Mouse (Mus musculus): ENCODE measurements around the gene Foxo1. TPM values are rescaled to one million over a fixed set of nuclear protein-coding genes. Genes with fewer than 3 reads are reported as not detected.
A peak's percentile ranks its signal among the peaks of the same experiment; 100 is the strongest.

The Foxo1 gene
- polyA plus RNA-seq, 1 experiment from 2014 or later, result 8.8 TPM

- 75% methylated on average over 6 of the region's 6 CpGs for WGBS
- H3K4me3 ChIP-seq, result no peak overlapping the region
- no peak overlapping the region for H3K27ac ChIP-seq (ENCODE audit: poor library complexity, severe bottlenecking)
- H3K27me3 ChIP-seq (replicated peaks), result no peaks in the 10 kb centered on the region
- ATAC-seq (ENCODE audit: insufficient number of reproducible peaks, low FRiP score), result no peak
- no peak overlapping the region for H3K4me2 ChIP-seq
- H3K9ac ChIP-seq, result no peak overlapping the region
- peaks cover 2% of the 10 kb centered on the region for H3K4me1 ChIP-seq (replicated peaks)
- H3K36me3 ChIP-seq, result no peaks in the 10 kb centered on the region
- no peaks in the 10 kb centered on the region for H3K9me3 ChIP-seq (replicated peaks)
Observed at GRCm38 (mm10) chr3:52283521-52283920, 15.4 kb downstream of the Foxo1 start.

- peaks cover 23% of the 10 kb centered on the region for H3K4me1 ChIP-seq (replicated peaks)
- no peaks in the 10 kb centered on the region for H3K27me3 ChIP-seq (replicated peaks)
- WGBS, result 87% methylated on average over 2 of the region's 2 CpGs
- H3K9me3 ChIP-seq (replicated peaks), result no peaks in the 10 kb centered on the region
- no peak overlapping the region for H3K9ac ChIP-seq
- H3K36me3 ChIP-seq, result no peaks in the 10 kb centered on the region
- H3K4me2 ChIP-seq, result no peak overlapping the region
- no peak overlapping the region for H3K4me3 ChIP-seq
- ATAC-seq (ENCODE audit: insufficient number of reproducible peaks, low FRiP score), result no peak
- H3K27ac ChIP-seq (ENCODE audit: poor library complexity, severe bottlenecking), result no peak overlapping the region
Observed at GRCm38 (mm10) chr3:52290811-52291210, 22.7 kb downstream of the Foxo1 start.

- no peaks in the 10 kb centered on the region for H3K36me3 ChIP-seq
- WGBS, result 72% methylated on average over 7 of the region's 7 CpGs
- H3K27ac ChIP-seq (ENCODE audit: poor library complexity, severe bottlenecking), result no peak overlapping the region
- H3K27me3 ChIP-seq (replicated peaks), result no peaks in the 10 kb centered on the region
- peaks cover 33% of the 10 kb centered on the region for H3K4me1 ChIP-seq (replicated peaks)
- no peak for ATAC-seq (ENCODE audit: insufficient number of reproducible peaks, low FRiP score)
- no peak overlapping the region for H3K9ac ChIP-seq
- no peak overlapping the region for H3K4me2 ChIP-seq
- no peaks in the 10 kb centered on the region for H3K9me3 ChIP-seq (replicated peaks)
- H3K4me3 ChIP-seq, result no peak overlapping the region
Observed at GRCm38 (mm10) chr3:52292498-52292897, 24.4 kb downstream of the Foxo1 start.

- Histone ChIP-seq H3K9ac (0 out of 2 replicates have a peak overlapping the region, but pooled peaks have one; percentile 3), H3K4me3 (no peak overlapping the region), H3K4me1 (replicated peaks) (peaks cover 46% of the 10 kb centered on the region), H3K27me3 (replicated peaks) (no peaks in the 10 kb centered on the region), H3K4me2 (no peak overlapping the region), H3K36me3 (no peaks in the 10 kb centered on the region), H3K27ac (ENCODE audit: poor library complexity, severe bottlenecking) (no peak overlapping the region), H3K9me3 (replicated peaks) (no peaks in the 10 kb centered on the region)
- ATAC-seq (ENCODE audit: insufficient number of reproducible peaks, low FRiP score), result no peak
- 60% methylated on average over 5 of the region's 5 CpGs for WGBS
Observed at GRCm38 (mm10) chr3:52293946-52294345, 25.8 kb downstream of the Foxo1 start.

- H3K4me1 ChIP-seq (replicated peaks), result peaks cover 63% of the 10 kb centered on the region
Observed at GRCm38 (mm10) chr3:52295688-52296087, 27.6 kb downstream of the Foxo1 start.

GRCm38 (mm10) chr3:52296224-52296760 lies 28.2 kb downstream of the Foxo1 start:
- peaks cover 69% of the 10 kb centered on the region for H3K4me1 ChIP-seq (replicated peaks)
- H3K36me3 ChIP-seq, result no peaks in the 10 kb centered on the region
- no peaks in the 10 kb centered on the region for H3K27me3 ChIP-seq (replicated peaks)
- 56% methylated on average over 7 of the region's 7 CpGs for WGBS
- H3K9ac ChIP-seq, result no peak overlapping the region
- no peak overlapping the region for H3K27ac ChIP-seq (ENCODE audit: poor library complexity, severe bottlenecking)
- no peaks in the 10 kb centered on the region for H3K9me3 ChIP-seq (replicated peaks)
- H3K4me3 ChIP-seq, result no peak overlapping the region
- no peak overlapping the region for H3K4me2 ChIP-seq
- no peak for ATAC-seq (ENCODE audit: insufficient number of reproducible peaks, low FRiP score)

More at GRCm38 (mm10) chr3:52295688-52296087, 27.6 kb downstream of the Foxo1 start:
- Histone ChIP-seq H3K4me3 (no peak overlapping the region), H3K9me3 (replicated peaks) (no peaks in the 10 kb centered on the region), H3K36me3 (no peaks in the 10 kb centered on the region), H3K27ac (ENCODE audit: poor library complexity, severe bottlenecking) (no peak overlapping the region), H3K27me3 (replicated peaks) (no peaks in the 10 kb centered on the region), H3K4me2 (no peak overlapping the region), H3K9ac (no peak overlapping the region)
- 76% methylated on average over 1 of the region's 1 CpGs for WGBS
- ATAC-seq (ENCODE audit: insufficient number of reproducible peaks, low FRiP score), result no peak

GRCm38 (mm10) chr3:52297291-52298018 lies 29.3 kb downstream of the Foxo1 start:
- Histone ChIP-seq H3K9ac (no peak overlapping the region), H3K9me3 (replicated peaks) (no peaks in the 10 kb centered on the region), H3K4me2 (no peak overlapping the region), H3K27ac (ENCODE audit: poor library complexity, severe bottlenecking) (no peak overlapping the region), H3K4me3 (no peak overlapping the region), H3K36me3 (no peaks in the 10 kb centered on the region), H3K27me3 (replicated peaks) (no peaks in the 10 kb centered on the region), H3K4me1 (replicated peaks) (peaks cover 68% of the 10 kb centered on the region)
- 65% methylated on average over 15 of the region's 15 CpGs for WGBS
- ATAC-seq (ENCODE audit: insufficient number of reproducible peaks, low FRiP score), result no peak

GRCm38 (mm10) chr3:52298683-52299082 lies 30.5 kb downstream of the Foxo1 start:
- H3K36me3 ChIP-seq, result no peaks in the 10 kb centered on the region
- no peak overlapping the region for H3K27ac ChIP-seq (ENCODE audit: poor library complexity, severe bottlenecking)
- H3K9me3 ChIP-seq (replicated peaks), result no peaks in the 10 kb centered on the region
- no peak overlapping the region for H3K4me2 ChIP-seq
- no peak overlapping the region for H3K9ac ChIP-seq
- H3K4me1 ChIP-seq (replicated peaks), result peaks cover 56% of the 10 kb centered on the region
- no peak; the same call in 1 of the 2 replicates for ATAC-seq (ENCODE audit: insufficient number of reproducible peaks, low FRiP score)
- 64% methylated on average over 4 of the region's 4 CpGs for WGBS
- no peaks in the 10 kb centered on the region for H3K27me3 ChIP-seq (replicated peaks)
- no peak overlapping the region for H3K4me3 ChIP-seq

- Histone ChIP-seq H3K9me3 (replicated peaks) (no peaks in the 10 kb centered on the region), H3K9ac (no peak overlapping the region), H3K36me3 (no peaks in the 10 kb centered on the region), H3K27me3 (replicated peaks) (no peaks in the 10 kb centered on the region), H3K4me1 (replicated peaks) (peaks cover 51% of the 10 kb centered on the region), H3K4me2 (0 out of 2 replicates have a peak overlapping the region, but pooled peaks have one; percentile 27), H3K27ac (ENCODE audit: poor library complexity, severe bottlenecking) (no peak overlapping the region), H3K4me3 (no peak overlapping the region)
- peak; percentile 38; the same call in 1 of the 2 replicates for ATAC-seq (ENCODE audit: insufficient number of reproducible peaks, low FRiP score)
- WGBS, result 30% methylated on average over 2 of the region's 2 CpGs
Observed at GRCm38 (mm10) chr3:52299376-52299775, 31.2 kb downstream of the Foxo1 start.

- H3K9ac ChIP-seq, result no peak overlapping the region
- no peaks in the 10 kb centered on the region for H3K27me3 ChIP-seq (replicated peaks)
- H3K4me3 ChIP-seq, result no peak overlapping the region
- peaks cover 50% of the 10 kb centered on the region for H3K4me1 ChIP-seq (replicated peaks)
- H3K27ac ChIP-seq (ENCODE audit: poor library complexity, severe bottlenecking), result no peak overlapping the region
- 76% methylated on average over 6 of the region's 6 CpGs for WGBS
- ATAC-seq (ENCODE audit: insufficient number of reproducible peaks, low FRiP score), result no peak
- H3K4me2 ChIP-seq, result no peak overlapping the region
- no peaks in the 10 kb centered on the region for H3K9me3 ChIP-seq (replicated peaks)
- no peaks in the 10 kb centered on the region for H3K36me3 ChIP-seq
Observed at GRCm38 (mm10) chr3:52300517-52300916, 32.4 kb downstream of the Foxo1 start.

- H3K27me3 ChIP-seq (replicated peaks), result no peaks in the 10 kb centered on the region
- no peak overlapping the region for H3K27ac ChIP-seq (ENCODE audit: poor library complexity, severe bottlenecking)
- no peaks in the 10 kb centered on the region for H3K9me3 ChIP-seq (replicated peaks)
- no peaks in the 10 kb centered on the region for H3K36me3 ChIP-seq
- H3K4me1 ChIP-seq (replicated peaks), result peaks cover 50% of the 10 kb centered on the region
- no peak overlapping the region for H3K9ac ChIP-seq
- no peak overlapping the region for H3K4me2 ChIP-seq
- H3K4me3 ChIP-seq, result no peak overlapping the region
- 75% methylated on average over 5 of the region's 5 CpGs for WGBS
- no peak for ATAC-seq (ENCODE audit: insufficient number of reproducible peaks, low FRiP score)
Observed at GRCm38 (mm10) chr3:52303301-52303700, 35.2 kb downstream of the Foxo1 start.

All from heart, embryonic 12.5 days (tissue).